Mouse (Mus musculus) midbrain, embryonic 14.5 days (tissue): ENCODE measurements around the gene Rbm8a. TPM values are rescaled to one million over a fixed set of nuclear protein-coding genes. Genes with fewer than 3 reads are reported as not detected.
"Not testable (repeated sequence)": the region's sequence is repeated elsewhere in the genome, so short reads cannot be mapped to it uniquely, and the experiment has no call there.

Source experiments
- ATAC-seq: fragments of 200-750 bp; cut with Nextera tagmentation; 2 replicates; pipeline ENCODE4 v1.8.0; 2017; ENCODE audit warnings: moderate number of reproducible peaks, moderate library complexity; ENCODE audit not compliant: low FRiP score, low TSS enrichment
- DNase-seq: peaks from one replicate; pipeline ENCODE4 v3.0.0-alpha.2; 2015
- H3K27ac ChIP-seq: fragments of 300-500 bp; sonication (generic); replicated peaks from 2 replicates; pipeline ENCODE4 v1.5.1; 2014; ENCODE audit warnings: mild to moderate bottlenecking, low read depth, low read length, moderate library complexity
- H3K27me3 ChIP-seq: fragments of 300-500 bp; sonication (generic); 2 replicates; pipeline ENCODE4 v1.6.1; 2014; ENCODE audit warnings: low read length, control low read depth, mixed read lengths; ENCODE audit not compliant: control insufficient read depth, insufficient read depth
- H3K36me3 ChIP-seq: fragments of 300-500 bp; sonication (generic); 2 replicates; pipeline ENCODE4 v1.6.1; 2014; ENCODE audit warnings: low read length, control low read depth; ENCODE audit not compliant: control insufficient read depth, insufficient read depth
- H3K4me1 ChIP-seq: fragments of 300-500 bp; sonication (generic); 2 replicates; pipeline ENCODE4 v1.6.1; 2014; ENCODE audit warnings: mild to moderate bottlenecking, antibody characterized with exemption, low read length, control low read depth; ENCODE audit not compliant: control insufficient read depth, insufficient read depth
- H3K4me2 ChIP-seq: fragments of 300-500 bp; sonication (generic); 2 replicates; pipeline ENCODE4 v1.6.1; 2014; ENCODE audit warnings: mild to moderate bottlenecking, low read length, moderate library complexity
- H3K4me3 ChIP-seq: fragments of 300-500 bp; sonication (generic); replicated peaks from 2 replicates; pipeline ENCODE4 v1.5.1; 2014; ENCODE audit warnings: low read depth, low read length
- H3K9ac ChIP-seq: fragments of 300-500 bp; sonication (generic); replicated peaks from 2 replicates; pipeline ENCODE4 v1.6.1; 2014; ENCODE audit warnings: mild to moderate bottlenecking, low read length, moderate library complexity
- H3K9me3 ChIP-seq: fragments of 300-500 bp; sonication (generic); 2 replicates; pipeline ENCODE4 v1.6.1; 2016; ENCODE audit warnings: low read length, control low read depth, mixed read lengths; ENCODE audit not compliant: control insufficient read depth
- WGBS: fragments of 180-500 bp; shearing (Covaris S2); extraction: QIAGEN DNeasy Blood & Tissue Kit; methylation state at CpG from one replicate; pipeline ENCODE4 v1.1.7; 2014; 5-methylcytosine and 5-hydroxymethylcytosine counted together
- polyA plus RNA-seq: library from polyadenylated mRNA; unstranded; fragments of >200 nt; fragmentation: Nextera tagmentation; extraction: Ambion mirVana; gene quantifications from 2 replicates; pipeline ENCODE4 v1.2.1, GENCODE M21; 2014

Rbm8a gene
- polyA plus RNA-seq, 1 experiment from 2014 or later: 125 TPM

GRCm38 (mm10) chr3:96601251-96601787 lies 28.4 kb upstream of the Rbm8a start:
- H3K4me2 ChIP-seq: peak overlapping the region; percentile 87
- H3K9me3 ChIP-seq: no peaks in the 10 kb centered on the region
- peak overlapping the region; percentile 92 for H3K9ac ChIP-seq
- H3K27ac ChIP-seq: peak overlapping the region; percentile 95
- DNase-seq (peak; percentile 82), ATAC-seq (peak; percentile 49)
- no peaks in the 10 kb centered on the region for H3K27me3 ChIP-seq
- H3K4me1 ChIP-seq: peaks cover 66% of the 10 kb centered on the region
- peak overlapping the region; percentile 69 for H3K4me3 ChIP-seq
- under 1% methylated on average over 38 of the region's 40 CpGs for WGBS
- no peaks in the 10 kb centered on the region for H3K36me3 ChIP-seq

DNA sequence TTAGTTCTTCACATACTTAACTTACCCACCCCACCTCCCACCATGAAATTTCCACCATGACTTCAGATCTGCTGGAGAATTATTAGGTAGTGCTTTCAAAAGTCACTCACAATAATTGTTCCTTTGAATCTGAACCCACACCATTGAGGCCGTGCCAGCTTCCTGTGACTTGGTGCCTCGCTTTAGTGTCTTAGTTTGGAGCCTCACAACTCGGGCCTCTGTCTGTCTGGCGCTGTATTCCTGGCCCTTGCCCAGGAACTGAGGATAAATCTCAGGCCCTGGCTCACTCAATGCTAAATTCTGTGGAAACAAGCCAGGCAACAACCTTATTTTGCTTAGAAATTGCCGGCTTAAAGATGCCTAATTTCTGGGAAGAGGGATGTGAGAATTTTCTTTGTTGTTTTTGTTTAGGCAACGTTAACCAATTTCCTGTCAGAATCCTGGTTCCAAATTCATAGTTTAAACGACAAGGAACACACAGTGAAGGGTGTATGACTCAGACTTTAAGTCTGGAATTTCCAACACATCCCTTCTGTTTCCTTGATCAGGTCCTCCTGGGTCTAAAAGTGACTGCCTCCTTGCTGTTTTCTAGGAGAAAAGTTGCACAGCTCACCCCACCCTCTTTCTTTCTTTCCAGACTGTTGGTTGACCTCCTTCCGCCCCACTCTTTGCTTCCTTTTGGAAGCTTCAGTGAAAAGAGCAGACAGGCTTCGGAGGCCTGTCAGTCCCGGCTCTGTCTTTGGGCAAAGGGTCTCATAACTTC lies 27.6 kb upstream of the Rbm8a start:
- WGBS: 9% methylated on average over 10 of the region's 10 CpGs
- Histone ChIP-seq H3K27ac (peak overlapping the region; percentile 95), H3K9me3 (no peaks in the 10 kb centered on the region), H3K4me3 (peak overlapping the region; percentile 69), H3K4me1 (peaks cover 59% of the 10 kb centered on the region), H3K36me3 (no peaks in the 10 kb centered on the region), H3K4me2 (peak overlapping the region; percentile 87), H3K9ac (peak overlapping the region; percentile 92), H3K27me3 (no peaks in the 10 kb centered on the region)
- DNase-seq (peak; percentile 66), ATAC-seq (no peak)

DNA sequence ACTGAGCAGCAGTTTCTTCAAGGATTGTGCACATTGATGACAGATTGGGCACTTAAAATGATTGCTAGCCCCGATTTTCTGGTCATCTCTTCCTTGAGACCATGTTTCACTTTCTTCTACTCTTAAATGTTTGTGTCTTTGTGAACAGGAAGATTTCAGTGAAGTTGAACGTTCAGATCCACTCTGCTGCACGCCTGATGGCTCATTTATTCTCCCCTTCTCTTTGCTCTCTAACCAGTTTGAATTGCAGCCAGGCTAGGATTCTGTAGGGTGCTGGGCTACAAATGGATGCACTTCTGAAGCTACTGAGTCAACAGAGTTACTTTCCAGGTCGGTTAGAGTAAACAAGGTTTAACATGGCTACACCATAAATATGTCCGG lies 27.0 kb upstream of the Rbm8a start:
- no peaks in the 10 kb centered on the region for H3K27me3 ChIP-seq
- H3K36me3 ChIP-seq: no peaks in the 10 kb centered on the region
- peaks cover 53% of the 10 kb centered on the region for H3K4me1 ChIP-seq
- peak overlapping the region; percentile 87 for H3K4me2 ChIP-seq
- H3K4me3 ChIP-seq: peak overlapping the region; percentile 69
- DNase-seq (peak; percentile 25), ATAC-seq (no peak)
- no peaks in the 10 kb centered on the region for H3K9me3 ChIP-seq
- H3K9ac ChIP-seq: peak overlapping the region; percentile 92
- 21% methylated on average over 5 of the region's 5 CpGs for WGBS
- peak overlapping the region; percentile 95 for H3K27ac ChIP-seq

DNA sequence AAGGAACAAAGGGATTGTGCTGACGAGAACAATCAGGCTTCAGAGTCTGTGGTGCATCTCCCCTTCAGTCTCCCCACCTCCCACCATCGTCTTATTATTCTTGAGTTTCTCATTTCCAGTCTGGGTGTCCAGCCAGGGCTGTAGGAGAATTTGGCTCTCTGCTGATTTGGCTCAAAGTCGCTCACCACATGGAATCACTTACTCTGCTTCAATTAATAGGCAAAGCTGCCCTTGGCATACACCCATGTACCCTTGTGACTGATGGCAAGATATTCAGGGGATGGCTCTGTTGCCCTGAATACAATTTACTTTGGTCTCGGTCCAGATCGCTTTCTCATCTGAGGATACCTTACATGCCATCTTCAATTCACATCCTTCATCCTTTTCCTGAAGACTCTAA lies 26.4 kb upstream of the Rbm8a start:
- H3K27ac ChIP-seq: peak overlapping the region; percentile 95
- WGBS: 33% methylated on average over 5 of the region's 5 CpGs
- ATAC-seq (no peak), DNase-seq (peak; percentile 59)
- no peaks in the 10 kb centered on the region for H3K27me3 ChIP-seq
- H3K4me2 ChIP-seq: peak overlapping the region; percentile 87
- H3K4me1 ChIP-seq: peaks cover 49% of the 10 kb centered on the region
- peak overlapping the region; percentile 92 for H3K9ac ChIP-seq
- no peaks in the 10 kb centered on the region for H3K36me3 ChIP-seq
- H3K4me3 ChIP-seq: peak overlapping the region; percentile 69
- H3K9me3 ChIP-seq: no peaks in the 10 kb centered on the region

DNA sequence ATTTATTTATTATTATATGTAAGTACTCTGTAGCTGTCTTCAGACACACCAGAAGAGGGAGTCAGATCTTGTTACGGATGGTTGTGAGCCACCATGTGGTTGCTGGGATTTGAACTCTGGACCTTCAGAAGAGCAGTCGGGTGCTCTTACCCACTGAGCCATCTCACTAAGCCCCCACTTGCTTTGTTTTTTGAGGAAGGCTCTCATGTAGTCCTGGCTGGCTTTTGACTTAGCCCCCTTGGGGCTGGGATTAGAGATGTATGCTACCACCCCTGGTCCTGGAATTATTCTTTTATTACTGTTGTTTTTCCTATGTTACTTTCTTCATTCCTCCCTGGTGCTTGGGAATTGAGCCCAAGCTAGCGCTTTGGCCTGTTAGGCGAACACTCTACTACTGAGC lies 23.7 kb upstream of the Rbm8a start:
- H3K9ac ChIP-seq, H3K4me2 ChIP-seq, ATAC-seq, H3K4me3 ChIP-seq, DNase-seq, H3K36me3 ChIP-seq, H3K27me3 ChIP-seq, H3K9me3 ChIP-seq, H3K27ac ChIP-seq: not testable (repeated sequence)
- H3K4me1 ChIP-seq: peaks cover 33% of the 10 kb centered on the region
- 81% methylated on average over 3 of the region's 4 CpGs for WGBS

- Histone ChIP-seq H3K9ac (no peak overlapping the region), H3K4me3 (no peak overlapping the region), H3K27ac (no peak overlapping the region), H3K4me2 (no peak overlapping the region), H3K9me3 (no peaks in the 10 kb centered on the region), H3K27me3 (no peaks in the 10 kb centered on the region), H3K36me3 (0 out of 2 replicates have a peak, but pooled peaks cover 3% of the 10 kb centered on the region), H3K4me1 (peaks cover 33% of the 10 kb centered on the region)
- DNase-seq (no peak), ATAC-seq (no peak)
- WGBS: 89% methylated on average over 4 of the region's 4 CpGs
Observed at GRCm38 (mm10) chr3:96606618-96607017, 23.1 kb upstream of the Rbm8a start.

GRCm38 (mm10) chr3:96617941-96618340 lies 11.8 kb upstream of the Rbm8a start:
- no peaks in the 10 kb centered on the region for H3K27me3 ChIP-seq
- DNase-seq: no peak
- 96% methylated on average over 3 of the region's 3 CpGs for WGBS
- H3K4me1 ChIP-seq: no peaks in the 10 kb centered on the region
- no peak overlapping the region for H3K27ac ChIP-seq
- H3K9me3 ChIP-seq: no peaks in the 10 kb centered on the region
- no peak for ATAC-seq
- no peak overlapping the region for H3K9ac ChIP-seq
- H3K4me2 ChIP-seq: no peak overlapping the region
- H3K4me3 ChIP-seq: no peak overlapping the region
- peaks cover 67% of the 10 kb centered on the region for H3K36me3 ChIP-seq

- 96% methylated on average over 4 of the region's 4 CpGs for WGBS
- Histone ChIP-seq H3K4me1 (no peaks in the 10 kb centered on the region), H3K27ac (no peak overlapping the region), H3K4me2 (no peak overlapping the region), H3K9ac (no peak overlapping the region), H3K36me3 (peaks cover 66% of the 10 kb centered on the region), H3K4me3 (no peak overlapping the region), H3K9me3 (no peaks in the 10 kb centered on the region), H3K27me3 (no peaks in the 10 kb centered on the region)
- no peak for ATAC-seq
- no peak for DNase-seq
Observed at GRCm38 (mm10) chr3:96623201-96623600, 6.5 kb upstream of the Rbm8a start.

DNA sequence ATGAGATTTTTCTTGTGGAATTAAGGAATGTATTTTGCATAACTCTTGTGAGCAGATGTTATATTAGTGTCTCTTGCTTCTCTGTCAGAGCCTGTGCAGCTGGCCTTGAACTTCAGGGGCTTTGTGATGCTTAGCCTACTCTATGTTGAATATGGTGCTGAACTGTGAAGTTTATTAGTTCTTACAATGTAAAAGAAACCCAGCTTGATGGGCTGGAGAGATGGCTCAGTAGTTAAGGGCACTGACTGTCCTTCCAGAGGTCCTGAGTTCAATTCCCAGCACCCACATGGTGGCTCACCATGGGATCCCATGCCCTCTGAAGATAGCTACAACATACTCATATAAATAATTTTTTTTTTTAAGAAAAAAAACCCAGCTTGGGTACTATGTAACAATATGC lies 2.3 kb downstream of the Rbm8a start:
- peaks cover 26% of the 10 kb centered on the region for H3K36me3 ChIP-seq
- H3K4me1 ChIP-seq: peaks cover 23% of the 10 kb centered on the region
- DNase-seq: no peak
- no peak overlapping the region for H3K4me2 ChIP-seq
- no peaks in the 10 kb centered on the region for H3K9me3 ChIP-seq
- no peak overlapping the region for H3K27ac ChIP-seq
- ATAC-seq: no peak
- no peak overlapping the region for H3K4me3 ChIP-seq
- H3K9ac ChIP-seq: no peak overlapping the region
- H3K27me3 ChIP-seq: no peaks in the 10 kb centered on the region
